Mouse (Mus musculus): ENCODE measurements at regions not wholly inside any gene's neighbourhood (a gene's known extent, or its start where the extent isn't known, plus 50 kb on each side); places are given as distances from the start of the nearest gene placed in this dataset.

DNA sequence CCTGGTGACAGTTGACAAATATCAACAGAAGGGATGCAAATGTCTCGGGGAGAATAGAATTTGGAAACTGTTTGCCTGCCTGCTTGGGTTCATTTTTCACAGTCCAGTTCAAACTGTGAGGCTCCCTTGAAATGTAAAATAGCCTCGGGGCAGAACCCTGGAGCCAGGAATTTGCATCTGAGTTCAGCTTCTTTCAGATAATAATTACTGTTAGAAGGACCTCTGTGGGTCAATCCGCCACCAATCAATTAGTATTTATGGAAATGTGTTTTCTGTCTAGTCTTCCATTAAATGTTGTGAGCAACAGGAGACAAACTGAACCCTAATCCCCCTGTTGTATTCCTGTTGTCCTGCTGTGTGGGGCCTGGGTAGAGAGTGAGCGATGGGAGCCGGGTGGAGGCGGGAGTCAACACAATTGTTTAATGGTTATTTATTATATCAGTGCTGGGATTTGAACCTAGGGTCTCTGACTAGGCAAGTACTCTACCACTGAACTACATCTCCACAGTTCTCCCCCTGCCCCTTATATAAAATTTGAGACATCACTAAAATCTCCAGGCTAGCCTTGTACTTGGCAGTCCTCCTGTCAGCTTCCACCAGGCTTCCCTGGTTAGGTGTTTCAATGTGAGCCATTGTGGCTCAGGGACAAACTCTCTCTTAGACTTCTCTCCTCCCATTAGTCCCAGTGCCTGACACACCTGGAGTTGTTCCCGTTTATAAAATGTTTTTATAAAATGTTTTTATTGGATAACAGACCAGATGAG lies 103.3 kb downstream of the Zfp281 start:
- no peaks in the 10 kb centered on the region for H3K36me3 ChIP-seq (ENCODE audit: control insufficient read depth, insufficient read depth, low read length)
- no peak overlapping the region for H3K27ac ChIP-seq (ENCODE audit: low read length)
- no peaks in the 10 kb centered on the region for H3K9me3 ChIP-seq (ENCODE audit: control insufficient read depth, low read length)
- no peak overlapping the region for H3K9ac ChIP-seq (ENCODE audit: low read length)
- no peak overlapping the region for H3K4me3 ChIP-seq (ENCODE audit: low read length)
- WGBS, result 66% methylated on average over 7 of the region's 7 CpGs
- no peaks in the 10 kb centered on the region for H3K4me1 ChIP-seq (replicated peaks; ENCODE audit: control insufficient read depth, insufficient read depth, low read length)
- H3K4me2 ChIP-seq (ENCODE audit: low read depth, low read length), result no peak overlapping the region
- H3K27me3 ChIP-seq (ENCODE audit: control insufficient read depth, insufficient read depth, low read depth, low read length), result no peaks in the 10 kb centered on the region
- ATAC-seq (ENCODE audit: low read depth), result no peak

DNA sequence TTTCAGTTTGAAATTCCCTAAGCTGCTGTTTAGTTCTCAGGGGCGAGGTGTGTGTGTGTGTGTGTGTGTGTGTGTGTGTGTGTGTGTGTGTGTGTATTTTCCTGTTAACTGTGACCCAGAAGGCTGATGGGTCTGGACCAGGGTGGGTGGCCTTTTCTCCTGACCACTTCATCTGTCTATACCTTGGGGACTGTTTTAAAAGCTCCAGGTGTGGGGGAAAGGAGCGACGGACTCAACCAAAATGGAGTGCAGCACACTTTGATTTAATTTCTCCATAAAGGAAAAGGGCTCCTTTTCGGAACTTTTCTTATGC lies 103.9 kb downstream of the Zfp281 start:
- no peak overlapping the region for H3K27ac ChIP-seq (ENCODE audit: low read length)
- no peaks in the 10 kb centered on the region for H3K36me3 ChIP-seq (ENCODE audit: control insufficient read depth, insufficient read depth, low read length)
- H3K9me3 ChIP-seq (ENCODE audit: control insufficient read depth, low read length), result no peaks in the 10 kb centered on the region
- ATAC-seq (ENCODE audit: low read depth), result no peak
- H3K4me2 ChIP-seq (ENCODE audit: low read depth, low read length), result no peak overlapping the region
- H3K27me3 ChIP-seq (ENCODE audit: control insufficient read depth, insufficient read depth, low read depth, low read length), result no peaks in the 10 kb centered on the region
- no peak overlapping the region for H3K9ac ChIP-seq (ENCODE audit: low read length)
- no peaks in the 10 kb centered on the region for H3K4me1 ChIP-seq (replicated peaks; ENCODE audit: control insufficient read depth, insufficient read depth, low read length)
- WGBS, result 82% methylated on average over 4 of the region's 4 CpGs
- no peak overlapping the region for H3K4me3 ChIP-seq (ENCODE audit: low read length)

DNA sequence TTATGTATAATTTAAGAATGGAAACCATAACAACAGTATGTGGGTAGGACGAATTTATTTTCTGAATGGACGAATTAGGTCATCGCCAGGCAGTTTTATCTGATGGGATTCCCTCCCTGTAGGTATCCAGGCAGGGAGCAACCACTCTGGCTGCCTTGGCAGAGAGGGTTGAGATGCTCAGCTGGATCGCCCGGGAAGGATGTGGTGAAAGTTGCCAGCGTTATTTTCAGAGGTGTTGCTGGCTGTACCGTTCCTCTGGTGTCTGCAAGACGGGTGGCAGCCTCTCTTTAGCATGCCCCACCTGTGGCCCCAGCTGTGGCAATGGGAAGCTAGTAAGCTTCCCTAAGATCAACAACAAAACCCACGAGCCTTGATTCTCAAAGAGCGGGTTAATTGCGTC lies 105.9 kb downstream of the Zfp281 start:
- H3K4me1 ChIP-seq (replicated peaks; ENCODE audit: control insufficient read depth, insufficient read depth, low read length), result no peaks in the 10 kb centered on the region
- WGBS, result 48% methylated on average over 11 of the region's 11 CpGs

DNA sequence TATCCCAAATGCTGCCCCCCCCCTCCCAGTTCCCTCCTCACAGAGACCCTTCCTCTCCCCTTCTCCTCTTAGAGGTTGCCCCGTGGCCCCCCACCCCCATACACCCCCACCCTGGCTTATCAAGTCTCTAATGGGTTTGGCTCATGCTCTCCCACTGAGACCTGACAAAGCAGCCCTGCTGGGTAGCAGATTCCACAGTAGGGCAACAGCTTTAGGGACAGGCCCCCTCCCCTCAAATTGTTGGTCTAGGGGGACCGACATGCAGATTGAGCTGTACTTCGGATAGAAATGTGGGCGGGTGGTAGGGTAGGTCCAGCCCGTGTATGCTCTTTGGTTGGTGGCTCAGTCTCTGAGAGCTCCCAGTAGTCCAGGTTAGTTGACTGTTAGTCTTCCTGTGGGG lies 113.3 kb downstream of the Zfp281 start:
- H3K9ac ChIP-seq (ENCODE audit: low read length), result no peak overlapping the region
- no peak overlapping the region for H3K27ac ChIP-seq (ENCODE audit: low read length)
- H3K36me3 ChIP-seq (ENCODE audit: control insufficient read depth, insufficient read depth, low read length), result no peaks in the 10 kb centered on the region
- H3K9me3 ChIP-seq (ENCODE audit: control insufficient read depth, low read length), result no peaks in the 10 kb centered on the region
- H3K4me1 ChIP-seq (replicated peaks; ENCODE audit: control insufficient read depth, insufficient read depth, low read length), result no peaks in the 10 kb centered on the region
- WGBS, result 31% methylated on average over 5 of the region's 5 CpGs
- no peak for ATAC-seq (ENCODE audit: low read depth)
- no peak overlapping the region for H3K4me2 ChIP-seq (ENCODE audit: low read depth, low read length)
- H3K27me3 ChIP-seq (ENCODE audit: control insufficient read depth, insufficient read depth, low read depth, low read length), result no peaks in the 10 kb centered on the region
- no peak overlapping the region for H3K4me3 ChIP-seq (ENCODE audit: low read length)

More for the DNA sequence above, 105.9 kb downstream of the Zfp281 start:
- no peak overlapping the region for H3K27ac ChIP-seq (ENCODE audit: low read length)
- no peaks in the 10 kb centered on the region for H3K9me3 ChIP-seq (ENCODE audit: control insufficient read depth, low read length)
- H3K4me2 ChIP-seq (ENCODE audit: low read depth, low read length), result no peak overlapping the region
- no peaks in the 10 kb centered on the region for H3K36me3 ChIP-seq (ENCODE audit: control insufficient read depth, insufficient read depth, low read length)
- no peak for ATAC-seq (ENCODE audit: low read depth)
- H3K4me3 ChIP-seq (ENCODE audit: low read length), result no peak overlapping the region
- H3K9ac ChIP-seq (ENCODE audit: low read length), result no peak overlapping the region
- H3K27me3 ChIP-seq (ENCODE audit: control insufficient read depth, insufficient read depth, low read depth, low read length), result no peaks in the 10 kb centered on the region

DNA sequence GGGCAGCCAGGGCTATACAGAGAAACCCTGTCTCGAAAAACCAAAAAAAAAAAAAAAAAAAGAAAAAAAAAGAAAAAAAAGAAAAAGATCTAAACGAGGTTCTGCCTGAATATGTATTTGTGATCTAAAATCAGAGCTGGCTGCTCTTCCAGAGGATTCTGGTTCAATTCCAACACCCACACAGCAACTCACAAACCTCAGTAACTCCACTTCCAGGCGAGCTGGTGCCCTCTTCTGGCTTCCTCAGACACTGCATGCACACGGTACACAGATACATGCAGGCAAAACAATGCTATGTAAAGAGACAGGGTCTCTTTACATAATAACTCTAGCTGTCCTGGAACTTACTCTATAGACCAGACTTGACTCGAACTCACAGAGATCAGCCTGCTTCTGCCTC lies 114.8 kb downstream of the Zfp281 start:
- ATAC-seq (ENCODE audit: low read depth), result no peak
- WGBS, result 84% methylated on average over 5 of the region's 5 CpGs
- Histone ChIP-seq H3K9ac (ENCODE audit: low read length) (no peak overlapping the region), H3K4me3 (ENCODE audit: low read length) (no peak overlapping the region), H3K36me3 (ENCODE audit: control insufficient read depth, insufficient read depth, low read length) (no peaks in the 10 kb centered on the region), H3K4me2 (ENCODE audit: low read depth, low read length) (no peak overlapping the region), H3K9me3 (ENCODE audit: control insufficient read depth, low read length) (no peaks in the 10 kb centered on the region), H3K27ac (ENCODE audit: low read length) (no peak overlapping the region), H3K27me3 (ENCODE audit: control insufficient read depth, insufficient read depth, low read depth, low read length) (no peaks in the 10 kb centered on the region), H3K4me1 (replicated peaks; ENCODE audit: control insufficient read depth, insufficient read depth, low read length) (no peaks in the 10 kb centered on the region)

DNA sequence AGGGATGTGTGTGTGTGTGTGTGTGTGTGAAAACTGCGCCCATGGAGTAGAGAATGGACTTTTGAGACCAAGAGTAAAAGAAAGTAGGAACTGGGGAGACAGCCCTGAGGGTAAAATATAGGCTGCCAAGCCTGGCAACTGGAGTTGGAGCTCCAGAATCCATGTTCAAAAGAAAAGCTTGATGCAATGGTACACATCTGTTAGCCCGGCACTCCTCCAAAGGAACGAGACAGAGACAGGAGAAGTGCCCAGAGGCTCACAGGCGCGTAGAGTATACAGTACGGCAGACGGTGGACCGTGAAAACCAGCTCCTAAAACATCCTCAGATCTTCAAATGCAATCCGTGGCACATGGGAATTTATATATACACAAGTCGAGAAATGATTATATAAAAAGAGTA lies 116.4 kb downstream of the Zfp281 start:
- no peak for ATAC-seq (ENCODE audit: low read depth)
- no peak overlapping the region for H3K9ac ChIP-seq (ENCODE audit: low read length)
- WGBS, result 77% methylated on average over 10 of the region's 10 CpGs
- H3K36me3 ChIP-seq (ENCODE audit: control insufficient read depth, insufficient read depth, low read length), result no peaks in the 10 kb centered on the region
- H3K4me3 ChIP-seq (ENCODE audit: low read length), result no peak overlapping the region
- no peaks in the 10 kb centered on the region for H3K27me3 ChIP-seq (ENCODE audit: control insufficient read depth, insufficient read depth, low read depth, low read length)
- no peaks in the 10 kb centered on the region for H3K4me1 ChIP-seq (replicated peaks; ENCODE audit: control insufficient read depth, insufficient read depth, low read length)
- no peaks in the 10 kb centered on the region for H3K9me3 ChIP-seq (ENCODE audit: control insufficient read depth, low read length)
- no peak overlapping the region for H3K4me2 ChIP-seq (ENCODE audit: low read depth, low read length)
- no peak overlapping the region for H3K27ac ChIP-seq (ENCODE audit: low read length)

DNA sequence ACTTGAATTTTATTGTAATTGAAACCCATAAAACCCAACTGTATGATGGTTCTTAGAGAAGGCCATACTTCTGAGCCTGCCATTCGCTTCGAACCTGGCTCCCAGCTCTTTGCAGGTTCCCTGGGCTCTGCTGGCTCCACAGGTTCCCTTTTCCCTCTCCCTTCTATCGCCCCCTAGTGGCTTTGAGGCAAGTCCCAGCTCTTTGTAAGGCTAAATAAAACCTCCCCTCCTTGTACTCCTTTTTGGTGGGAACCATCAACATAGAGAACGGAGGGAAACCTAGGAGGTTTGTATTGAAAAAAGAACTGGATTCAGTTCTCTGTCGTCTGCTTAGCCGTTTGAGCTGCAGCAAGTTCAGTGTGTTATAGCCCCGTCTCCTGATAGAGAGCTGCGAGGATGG lies 124.5 kb downstream of the Zfp281 start:
- ATAC-seq (ENCODE audit: low read depth), result no peak

DNA sequence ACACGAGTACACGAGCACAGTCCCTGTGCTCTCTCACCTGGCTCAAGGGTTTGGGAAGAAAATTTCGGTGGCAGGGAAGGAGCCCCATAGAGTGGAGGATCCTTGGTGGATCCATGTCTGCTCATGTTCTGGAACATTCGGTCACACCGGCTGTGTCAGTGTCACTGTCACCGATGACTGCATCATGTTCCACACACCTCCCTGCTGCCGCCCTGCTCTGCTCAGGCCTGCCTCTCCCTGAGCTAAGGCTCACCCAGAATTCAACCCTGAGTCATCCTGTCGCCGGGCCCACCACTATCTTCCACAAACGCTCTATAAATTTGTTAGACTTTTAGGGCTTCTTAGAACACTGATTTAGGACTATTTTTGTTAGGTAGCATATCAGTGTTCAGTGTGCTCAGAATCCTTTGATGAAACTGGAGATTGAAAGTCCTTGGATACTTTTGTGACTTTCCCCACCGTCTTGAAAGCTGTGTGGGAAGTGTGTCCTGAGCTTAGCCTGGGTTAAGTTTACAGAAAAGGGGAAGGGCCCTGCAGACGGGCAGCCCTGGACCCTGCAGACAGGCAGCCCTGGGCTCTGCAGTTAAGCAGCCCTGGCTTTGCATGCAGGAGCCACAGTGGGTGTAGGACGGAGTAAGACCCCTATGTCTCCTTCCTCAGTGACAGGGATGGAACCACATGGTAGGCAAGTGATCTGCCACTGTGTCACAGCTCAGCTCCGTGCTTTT lies 126.9 kb downstream of the Zfp281 start:
- ATAC-seq (ENCODE audit: low read depth), result 0 out of 2 replicates have a peak, but pooled peaks have one; percentile 34
- no peaks in the 10 kb centered on the region for H3K4me1 ChIP-seq (replicated peaks; ENCODE audit: control insufficient read depth, insufficient read depth, low read length)
- H3K27me3 ChIP-seq (ENCODE audit: control insufficient read depth, insufficient read depth, low read depth, low read length), result no peaks in the 10 kb centered on the region
- no peak overlapping the region for H3K9ac ChIP-seq (ENCODE audit: low read length)
- no peaks in the 10 kb centered on the region for H3K36me3 ChIP-seq (ENCODE audit: control insufficient read depth, insufficient read depth, low read length)
- no peak overlapping the region for H3K27ac ChIP-seq (ENCODE audit: low read length)
- H3K9me3 ChIP-seq (ENCODE audit: control insufficient read depth, low read length), result no peaks in the 10 kb centered on the region
- 51% methylated on average over 14 of the region's 14 CpGs for WGBS
- no peak overlapping the region for H3K4me2 ChIP-seq (ENCODE audit: low read depth, low read length)
- H3K4me3 ChIP-seq (ENCODE audit: low read length), result no peak overlapping the region

More for the DNA sequence above, 124.5 kb downstream of the Zfp281 start:
- H3K9ac ChIP-seq (ENCODE audit: low read length), result no peak overlapping the region
- H3K27ac ChIP-seq (ENCODE audit: low read length), result no peak overlapping the region
- H3K36me3 ChIP-seq (ENCODE audit: control insufficient read depth, insufficient read depth, low read length), result no peaks in the 10 kb centered on the region
- no peak overlapping the region for H3K4me2 ChIP-seq (ENCODE audit: low read depth, low read length)
- H3K9me3 ChIP-seq (ENCODE audit: control insufficient read depth, low read length), result no peaks in the 10 kb centered on the region
- no peak overlapping the region for H3K4me3 ChIP-seq (ENCODE audit: low read length)
- no peaks in the 10 kb centered on the region for H3K27me3 ChIP-seq (ENCODE audit: control insufficient read depth, insufficient read depth, low read depth, low read length)
- H3K4me1 ChIP-seq (replicated peaks; ENCODE audit: control insufficient read depth, insufficient read depth, low read length), result no peaks in the 10 kb centered on the region
- 60% methylated on average over 8 of the region's 8 CpGs for WGBS

DNA sequence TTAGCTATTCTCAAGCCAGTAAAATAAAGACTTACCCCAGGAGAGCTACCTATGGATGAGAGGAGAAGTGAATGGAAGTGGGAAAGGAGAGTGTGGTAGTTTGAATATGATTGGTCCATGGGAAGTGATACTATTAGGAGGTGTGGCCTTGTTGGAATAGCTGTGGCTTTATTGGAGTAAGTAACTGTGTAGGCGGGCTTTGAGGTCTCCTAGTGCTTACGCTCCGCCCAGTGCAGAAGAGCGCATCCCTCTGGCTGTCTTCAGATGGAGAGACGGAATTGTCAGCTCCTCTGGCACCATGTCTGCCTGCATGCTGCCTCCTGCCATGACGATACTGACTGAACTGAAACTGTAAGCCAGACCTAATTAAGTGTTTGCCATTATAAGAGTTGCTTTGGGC lies 129.6 kb downstream of the Zfp281 start:
- Histone ChIP-seq H3K9ac (ENCODE audit: low read length) (no peak overlapping the region), H3K4me2 (ENCODE audit: low read depth, low read length) (no peak overlapping the region), H3K4me3 (ENCODE audit: low read length) (no peak overlapping the region), H3K9me3 (ENCODE audit: control insufficient read depth, low read length) (no peaks in the 10 kb centered on the region), H3K27me3 (ENCODE audit: control insufficient read depth, insufficient read depth, low read depth, low read length) (no peaks in the 10 kb centered on the region), H3K4me1 (replicated peaks; ENCODE audit: control insufficient read depth, insufficient read depth, low read length) (no peaks in the 10 kb centered on the region), H3K27ac (ENCODE audit: low read length) (no peak overlapping the region), H3K36me3 (ENCODE audit: control insufficient read depth, insufficient read depth, low read length) (no peaks in the 10 kb centered on the region)
- 88% methylated on average over 6 of the region's 6 CpGs for WGBS
- ATAC-seq (ENCODE audit: low read depth), result no peak
